Mouse (Mus musculus): ENCODE data around the gene Tsks. TPM values are rescaled to one million over a fixed set of nuclear protein-coding genes. Genes with fewer than 3 reads are reported as not detected.

The Tsks gene
- polyA plus RNA-seq, 1 experiment from 2014 or later = not detected

GRCm38 (mm10) chr7:44964990-44965389, 22.0 kb downstream of the Tsks start:
- no peak overlapping the region for H3K4me2 ChIP-seq (ENCODE audit: low read length)
- no peaks in the 10 kb centered on the region for H3K27me3 ChIP-seq (replicated peaks; ENCODE audit: control insufficient read depth, insufficient read depth, low read length)
- ATAC-seq = no peak
- no peaks in the 10 kb centered on the region for H3K9me3 ChIP-seq (replicated peaks; ENCODE audit: control insufficient read depth, low read length)
- no peaks in the 10 kb centered on the region for H3K4me1 ChIP-seq (ENCODE audit: control insufficient read depth, insufficient read depth, low read length)
- WGBS = 96% methylated on average over 13 of the region's 13 CpGs
- H3K4me3 ChIP-seq (ENCODE audit: low read depth, low read length) = no peak overlapping the region
- H3K9ac ChIP-seq (ENCODE audit: low read length) = no peak overlapping the region
- no peak for DNase-seq (ENCODE audit: low spot score)
- peaks cover 66% of the 10 kb centered on the region for H3K36me3 ChIP-seq (ENCODE audit: control insufficient read depth, insufficient read depth, low read length)
- H3K27ac ChIP-seq (ENCODE audit: low read depth, low read length) = no peak overlapping the region

GRCm38 (mm10) chr7:44965975-44966374, 23.0 kb downstream of the Tsks start:
- DNase-seq (ENCODE audit: low spot score) (no peak), ATAC-seq (no peak)
- H3K4me3 ChIP-seq (ENCODE audit: low read depth, low read length) = no peak overlapping the region
- H3K9ac ChIP-seq (ENCODE audit: low read length) = no peak overlapping the region
- H3K9me3 ChIP-seq (replicated peaks; ENCODE audit: control insufficient read depth, low read length) = no peaks in the 10 kb centered on the region
- peaks cover 56% of the 10 kb centered on the region for H3K36me3 ChIP-seq (ENCODE audit: control insufficient read depth, insufficient read depth, low read length)
- no peak overlapping the region for H3K4me2 ChIP-seq (ENCODE audit: low read length)
- no peak overlapping the region for H3K27ac ChIP-seq (ENCODE audit: low read depth, low read length)
- H3K4me1 ChIP-seq (ENCODE audit: control insufficient read depth, insufficient read depth, low read length) = peaks cover 2% of the 10 kb centered on the region
- WGBS = 79% methylated on average over 7 of the region's 7 CpGs
- H3K27me3 ChIP-seq (replicated peaks; ENCODE audit: control insufficient read depth, insufficient read depth, low read length) = no peaks in the 10 kb centered on the region

DNA sequence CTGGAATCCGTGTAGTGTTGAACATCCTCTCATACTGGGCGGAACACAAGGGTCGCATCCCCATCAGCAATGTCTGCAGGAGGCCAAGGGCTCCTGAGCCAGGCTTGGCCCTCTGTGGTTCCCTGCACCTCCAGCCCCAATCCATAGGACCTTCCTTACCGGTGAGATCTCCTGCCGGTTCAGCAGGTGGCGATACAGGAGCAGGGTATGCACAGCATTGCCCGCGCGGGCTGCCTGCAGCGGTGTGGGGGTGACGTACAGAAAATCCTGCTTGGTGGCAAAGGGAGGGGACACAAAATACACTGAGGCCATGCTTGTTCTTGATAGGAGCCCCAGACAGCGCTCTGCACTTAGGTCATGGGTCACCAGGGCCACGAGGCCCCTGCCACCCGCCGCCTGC, 23.6 kb downstream of the Tsks start:
- no peak overlapping the region for H3K9ac ChIP-seq (ENCODE audit: low read length)
- ATAC-seq = no peak
- H3K36me3 ChIP-seq (ENCODE audit: control insufficient read depth, insufficient read depth, low read length) = peaks cover 49% of the 10 kb centered on the region
- no peak overlapping the region for H3K4me2 ChIP-seq (ENCODE audit: low read length)
- no peaks in the 10 kb centered on the region for H3K27me3 ChIP-seq (replicated peaks; ENCODE audit: control insufficient read depth, insufficient read depth, low read length)
- WGBS = 82% methylated on average over 15 of the region's 15 CpGs
- H3K9me3 ChIP-seq (replicated peaks; ENCODE audit: control insufficient read depth, low read length) = no peaks in the 10 kb centered on the region
- H3K4me1 ChIP-seq (ENCODE audit: control insufficient read depth, insufficient read depth, low read length) = peaks cover 6% of the 10 kb centered on the region
- no peak for DNase-seq (ENCODE audit: low spot score)
- H3K4me3 ChIP-seq (ENCODE audit: low read depth, low read length) = no peak overlapping the region
- H3K27ac ChIP-seq (ENCODE audit: low read depth, low read length) = no peak overlapping the region

DNA sequence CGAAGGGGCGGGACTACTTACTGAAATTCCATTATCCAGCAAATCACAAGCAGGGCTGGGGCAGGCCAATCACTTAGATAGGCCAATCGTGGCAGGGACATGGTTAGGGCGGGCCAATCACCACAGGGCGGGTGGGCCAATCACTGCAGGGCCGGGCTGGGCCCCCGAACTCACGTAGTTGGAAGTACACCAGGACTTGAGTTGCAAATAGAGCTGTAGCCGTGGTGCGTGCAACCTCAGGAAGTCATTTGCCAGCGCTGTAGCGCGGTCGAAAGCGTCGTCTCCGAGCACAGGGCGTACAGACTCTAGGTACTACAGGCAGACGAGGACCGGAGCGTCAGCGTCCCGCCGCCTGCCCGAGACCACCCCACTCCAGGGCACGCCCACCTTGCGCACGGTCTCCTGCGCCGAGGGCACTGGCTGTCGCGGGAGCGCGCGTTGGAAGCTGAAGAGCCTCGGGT, 27.3 kb downstream of the Tsks start:
- DNase-seq (ENCODE audit: low spot score) = peak; percentile 96
- H3K36me3 ChIP-seq (ENCODE audit: control insufficient read depth, insufficient read depth, low read length) = peaks cover 18% of the 10 kb centered on the region
- H3K9me3 ChIP-seq (replicated peaks; ENCODE audit: control insufficient read depth, low read length) = no peaks in the 10 kb centered on the region
- H3K27ac ChIP-seq (ENCODE audit: low read depth, low read length) = peak overlapping the region; percentile 78
- peak; percentile 96 for ATAC-seq
- H3K4me2 ChIP-seq (ENCODE audit: low read length) = peak overlapping the region; percentile 58
- peak overlapping the region; percentile 71 for H3K9ac ChIP-seq (ENCODE audit: low read length)
- no peaks in the 10 kb centered on the region for H3K27me3 ChIP-seq (replicated peaks; ENCODE audit: control insufficient read depth, insufficient read depth, low read length)
- WGBS = under 1% methylated on average over 36 of the region's 36 CpGs
- peaks cover 25% of the 10 kb centered on the region for H3K4me1 ChIP-seq (ENCODE audit: control insufficient read depth, insufficient read depth, low read length)
- peak overlapping the region; percentile 35 for H3K4me3 ChIP-seq (ENCODE audit: low read depth, low read length)

- no peaks in the 10 kb centered on the region for H3K27me3 ChIP-seq (replicated peaks; ENCODE audit: control insufficient read depth, insufficient read depth, low read length)
Observed at GRCm38 (mm10) chr7:44971142-44971541, 28.1 kb downstream of the Tsks start.

DNA sequence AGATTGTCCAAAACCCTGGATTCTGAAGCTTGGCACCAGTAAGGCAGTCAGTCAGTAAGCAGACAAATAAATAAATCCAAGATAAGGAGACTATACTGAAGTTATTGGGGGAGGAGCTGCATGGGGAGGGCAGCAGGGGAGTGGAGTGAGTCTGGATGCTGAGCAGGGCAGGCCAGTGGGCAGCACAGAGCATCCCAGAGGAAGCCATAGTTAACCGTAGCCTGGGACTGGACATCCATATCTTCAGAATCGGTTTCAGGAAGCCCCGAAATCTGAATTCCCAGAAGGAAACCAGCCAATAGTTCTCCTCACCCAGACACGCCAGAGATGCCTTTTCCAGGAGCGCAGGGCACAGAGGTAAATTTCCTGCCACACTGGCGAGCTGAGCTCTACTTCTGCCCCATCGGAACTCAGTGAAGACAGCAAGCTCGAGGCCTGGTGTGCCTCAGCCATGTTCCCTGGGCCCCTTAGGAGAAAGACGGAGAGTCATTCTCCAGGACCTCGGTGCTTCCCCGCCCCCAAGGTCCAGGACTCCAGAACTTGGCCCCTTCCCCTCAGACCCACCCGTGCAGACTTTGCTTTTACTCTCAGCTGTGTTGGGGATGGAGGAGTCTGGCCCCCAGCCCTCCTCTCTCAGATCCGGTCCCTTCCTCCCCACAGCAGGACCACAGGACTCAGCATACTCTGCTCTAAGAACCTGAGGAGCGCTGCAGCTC, 30.6 kb downstream of the Tsks start:
- peaks cover 32% of the 10 kb centered on the region for H3K36me3 ChIP-seq (ENCODE audit: control insufficient read depth, insufficient read depth, low read length)
- peaks cover 25% of the 10 kb centered on the region for H3K4me1 ChIP-seq (ENCODE audit: control insufficient read depth, insufficient read depth, low read length)
- WGBS = 27% methylated on average over 14 of the region's 14 CpGs
- DNase-seq (ENCODE audit: low spot score) = no peak
- ATAC-seq = no peak
- H3K9me3 ChIP-seq (replicated peaks; ENCODE audit: control insufficient read depth, low read length) = no peaks in the 10 kb centered on the region
- no peaks in the 10 kb centered on the region for H3K27me3 ChIP-seq (replicated peaks; ENCODE audit: control insufficient read depth, insufficient read depth, low read length)
- H3K4me2 ChIP-seq (ENCODE audit: low read length) = peak overlapping the region; percentile 95
- peak overlapping the region; percentile 79 for H3K9ac ChIP-seq (ENCODE audit: low read length)
- peak overlapping the region; percentile 56 for H3K4me3 ChIP-seq (ENCODE audit: low read depth, low read length)
- peak overlapping the region; percentile 96 for H3K27ac ChIP-seq (ENCODE audit: low read depth, low read length)

More at GRCm38 (mm10) chr7:44971142-44971541, 28.1 kb downstream of the Tsks start:
- peaks cover 25% of the 10 kb centered on the region for H3K4me1 ChIP-seq (ENCODE audit: control insufficient read depth, insufficient read depth, low read length)
- peaks cover 17% of the 10 kb centered on the region for H3K36me3 ChIP-seq (ENCODE audit: control insufficient read depth, insufficient read depth, low read length)
- peak overlapping the region; percentile 58 for H3K4me2 ChIP-seq (ENCODE audit: low read length)
- no peaks in the 10 kb centered on the region for H3K9me3 ChIP-seq (replicated peaks; ENCODE audit: control insufficient read depth, low read length)
- 76% methylated on average over 7 of the region's 7 CpGs for WGBS
- H3K9ac ChIP-seq (ENCODE audit: low read length) = peak overlapping the region; percentile 71
- DNase-seq (ENCODE audit: low spot score) = no peak
- H3K27ac ChIP-seq (ENCODE audit: low read depth, low read length) = peak overlapping the region; percentile 78; the same call in 1 of the 2 replicates
- ATAC-seq = no peak
- peak overlapping the region; percentile 35 for H3K4me3 ChIP-seq (ENCODE audit: low read depth, low read length)

GRCm38 (mm10) chr7:44974383-44975116, 31.5 kb downstream of the Tsks start, which contains the start of gene Cpt1c:
Gene Cpt1c (minus strand): TSS chr7:44974851.
- peak within 1 kb of the TSS; percentile 79 for H3K9ac ChIP-seq (ENCODE audit: low read length)
- H3K27me3 ChIP-seq (replicated peaks; ENCODE audit: control insufficient read depth, insufficient read depth, low read length) = no peaks in the 10 kb centered on the region
- peaks cover 42% of the 10 kb centered on the region for H3K36me3 ChIP-seq (ENCODE audit: control insufficient read depth, insufficient read depth, low read length)
- H3K27ac ChIP-seq (ENCODE audit: low read depth, low read length) = peak within 1 kb of the TSS; percentile 96
- peak within 1 kb of the TSS; percentile 95 for H3K4me2 ChIP-seq (ENCODE audit: low read length)
- ATAC-seq (peak; percentile 66), DNase-seq (ENCODE audit: low spot score) (peak; percentile 95)
- H3K4me3 ChIP-seq (ENCODE audit: low read depth, low read length) = peak within 1 kb of the TSS; percentile 56
- H3K9me3 ChIP-seq (replicated peaks; ENCODE audit: control insufficient read depth, low read length) = no peaks in the 10 kb centered on the region
- peaks cover 25% of the 10 kb centered on the region for H3K4me1 ChIP-seq (ENCODE audit: control insufficient read depth, insufficient read depth, low read length)
- WGBS = under 1% methylated on average over 22 of the region's 22 CpGs

DNA sequence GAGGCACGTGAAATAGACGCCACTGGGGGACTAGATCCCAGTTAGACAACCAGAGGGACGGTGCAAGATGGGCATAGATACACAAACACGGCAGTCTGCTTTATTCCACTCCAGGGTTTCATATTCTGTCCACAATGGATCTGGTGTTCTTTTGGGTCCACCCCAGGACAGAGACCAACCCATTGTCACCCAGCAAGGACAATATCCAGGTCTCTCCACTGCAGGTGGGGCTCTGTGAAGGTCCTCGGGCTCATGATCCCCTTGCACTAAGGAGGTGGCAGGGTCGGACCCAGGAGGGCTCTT, 32.1 kb downstream of the Tsks start:
- Histone ChIP-seq H3K4me2 (ENCODE audit: low read length) (peak overlapping the region; percentile 95), H3K27me3 (replicated peaks; ENCODE audit: control insufficient read depth, insufficient read depth, low read length) (no peaks in the 10 kb centered on the region), H3K4me3 (ENCODE audit: low read depth, low read length) (no peak overlapping the region; the same call in 1 of the 2 replicates), H3K27ac (ENCODE audit: low read depth, low read length) (peak overlapping the region; percentile 96), H3K36me3 (ENCODE audit: control insufficient read depth, insufficient read depth, low read length) (peaks cover 47% of the 10 kb centered on the region), H3K9ac (ENCODE audit: low read length) (peak overlapping the region; percentile 32; the same call in 1 of the 2 replicates), H3K4me1 (ENCODE audit: control insufficient read depth, insufficient read depth, low read length) (peaks cover 25% of the 10 kb centered on the region), H3K9me3 (replicated peaks; ENCODE audit: control insufficient read depth, low read length) (no peaks in the 10 kb centered on the region)
- DNase-seq (ENCODE audit: low spot score) = no peak
- 13% methylated on average over 6 of the region's 6 CpGs for WGBS
- ATAC-seq = no peak

GRCm38 (mm10) chr7:44978300-44978699, 35.3 kb downstream of the Tsks start:
- no peak overlapping the region for H3K4me3 ChIP-seq (ENCODE audit: low read depth, low read length)
- no peak overlapping the region for H3K9ac ChIP-seq (ENCODE audit: low read length)
- ATAC-seq (no peak), DNase-seq (ENCODE audit: low spot score) (no peak)
- no peaks in the 10 kb centered on the region for H3K27me3 ChIP-seq (replicated peaks; ENCODE audit: control insufficient read depth, insufficient read depth, low read length)
- no peak overlapping the region for H3K4me2 ChIP-seq (ENCODE audit: low read length)
- peaks cover 77% of the 10 kb centered on the region for H3K36me3 ChIP-seq (ENCODE audit: control insufficient read depth, insufficient read depth, low read length)
- H3K4me1 ChIP-seq (ENCODE audit: control insufficient read depth, insufficient read depth, low read length) = peaks cover 9% of the 10 kb centered on the region
- no peaks in the 10 kb centered on the region for H3K9me3 ChIP-seq (replicated peaks; ENCODE audit: control insufficient read depth, low read length)
- WGBS = 98% methylated on average over 3 of the region's 3 CpGs
- H3K27ac ChIP-seq (ENCODE audit: low read depth, low read length) = no peak overlapping the region

Data from forebrain, embryonic 14.5 days (tissue).